Mouse (Mus musculus): ENCODE measurements around the gene Tas2r110. TPM values are rescaled to one million over a fixed set of nuclear protein-coding genes. Genes with fewer than 3 reads are reported as not detected.

Tas2r110 gene
- polyA plus RNA-seq (2012; rRNA removed), result not detected in 2 replicates

- H3K4me3 ChIP-seq (ENCODE audit: insufficient read depth, low read length), result no peak within 1 kb of the TSS
- TF ChIP-seq CTCF (IDR thresholded peaks at IDR 0.05; ENCODE audit: extremely low read depth, insufficient read depth, low read length) (no peak), POLR2A (IDR thresholded peaks at IDR 0.05; ENCODE audit: extremely low read depth, insufficient read depth, low read length) (no peak)
- H3K4me1 ChIP-seq (ENCODE audit: control insufficient read depth, insufficient read depth, low read length), result no peaks in the 10 kb centered on the region
- H3K27ac ChIP-seq (ENCODE audit: insufficient read depth, low read length), result no peak within 1 kb of the TSS
Measured at GRCm38 (mm10) chr6:132867708-132868107, at the start of gene Tas2r110. Tas2r110 (plus strand) TSS chr6:132868008.

GRCm38 (mm10) chr6:132846842-132847241 is 21.0 kb upstream of the Tas2r110 start, which contains the start of gene Tas2r123:
Tas2r123 (plus strand) TSS chr6:132847142.
- no peak for TF ChIP-seq POLR2A (IDR thresholded peaks at IDR 0.05; ENCODE audit: extremely low read depth, insufficient read depth, low read length)
- TF ChIP-seq CTCF (IDR thresholded peaks at IDR 0.05; ENCODE audit: extremely low read depth, insufficient read depth, low read length), result no peak
- Histone ChIP-seq H3K4me3 (ENCODE audit: insufficient read depth, low read length) (no peak within 1 kb of the TSS), H3K4me1 (ENCODE audit: control insufficient read depth, insufficient read depth, low read length) (no peaks in the 10 kb centered on the region), H3K27ac (ENCODE audit: insufficient read depth, low read length) (no peak within 1 kb of the TSS)

- no peak for TF ChIP-seq POLR2A (IDR thresholded peaks at IDR 0.05; ENCODE audit: extremely low read depth, insufficient read depth, low read length)
- no peak for TF ChIP-seq CTCF (IDR thresholded peaks at IDR 0.05; ENCODE audit: extremely low read depth, insufficient read depth, low read length)
- H3K4me3 ChIP-seq (ENCODE audit: insufficient read depth, low read length), result no peak within 1 kb of the TSS
- no peaks in the 10 kb centered on the region for H3K4me1 ChIP-seq (ENCODE audit: control insufficient read depth, insufficient read depth, low read length)
- no peak within 1 kb of the TSS for H3K27ac ChIP-seq (ENCODE audit: insufficient read depth, low read length)
Measured at GRCm38 (mm10) chr6:132855138-132855537, 12.7 kb upstream of the Tas2r110 start, which contains the start of gene Tas2r116. Tas2r116 (plus strand) TSS chr6:132855438.

GRCm38 (mm10) chr6:132892711-132893110 is 24.9 kb downstream of the Tas2r110 start, which contains the start of gene Tas2r113:
Tas2r113 (plus strand) TSS chr6:132893011.
- no peaks in the 10 kb centered on the region for H3K4me1 ChIP-seq (ENCODE audit: control insufficient read depth, insufficient read depth, low read length)
- TF ChIP-seq CTCF (IDR thresholded peaks at IDR 0.05; ENCODE audit: extremely low read depth, insufficient read depth, low read length) (no peak), POLR2A (IDR thresholded peaks at IDR 0.05; ENCODE audit: extremely low read depth, insufficient read depth, low read length) (no peak)
- H3K27ac ChIP-seq (ENCODE audit: insufficient read depth, low read length), result no peak within 1 kb of the TSS
- H3K4me3 ChIP-seq (ENCODE audit: insufficient read depth, low read length), result no peak within 1 kb of the TSS

- H3K4me1 ChIP-seq (ENCODE audit: control insufficient read depth, insufficient read depth, low read length), result no peaks in the 10 kb centered on the region
- TF ChIP-seq POLR2A (IDR thresholded peaks at IDR 0.05; ENCODE audit: extremely low read depth, insufficient read depth, low read length) (no peak), CTCF (IDR thresholded peaks at IDR 0.05; ENCODE audit: extremely low read depth, insufficient read depth, low read length) (no peak)
- no peak within 1 kb of the TSS for H3K4me3 ChIP-seq (ENCODE audit: insufficient read depth, low read length)
- no peak within 1 kb of the TSS for H3K27ac ChIP-seq (ENCODE audit: insufficient read depth, low read length)
Measured at GRCm38 (mm10) chr6:132909351-132909750, 41.5 kb downstream of the Tas2r110 start, which contains the start of gene Tas2r125. Tas2r125 (plus strand) TSS chr6:132909651.

Other genes starting within 250 kb of the Tas2r110 start
- not detected in 2 replicates for gene A630073D07Rik, start 216.5 kb upstream of the Tas2r110 start, polyA plus RNA-seq (2012; rRNA removed)
- not detected in 2 replicates for gene Tas2r120, start 211.1 kb upstream of the Tas2r110 start, polyA plus RNA-seq (2012; rRNA removed)
- gene Tas2r121, start 167.0 kb upstream of the Tas2r110 start, polyA plus RNA-seq (2012; rRNA removed), result not detected in 2 replicates
- not detected in 2 replicates for gene Tas2r122, start 156.1 kb upstream of the Tas2r110 start, polyA plus RNA-seq (2012; rRNA removed)
- not detected in 2 replicates for gene Tas2r115, start 130.0 kb upstream of the Tas2r110 start, polyA plus RNA-seq (2012; rRNA removed)
- not detected in 2 replicates for gene Tas2r124, start 113.3 kb upstream of the Tas2r110 start, polyA plus RNA-seq (2012; rRNA removed)
- gene Tas2r102, start 105.9 kb upstream of the Tas2r110 start, polyA plus RNA-seq (2012; rRNA removed), result not detected in 2 replicates
- gene Tas2r136, start 89.8 kb upstream of the Tas2r110 start, polyA plus RNA-seq (2012; rRNA removed), result not detected in 2 replicates
- gene Tas2r117, start 65.2 kb upstream of the Tas2r110 start, polyA plus RNA-seq (2012; rRNA removed), result not detected in 2 replicates
- not detected in 2 replicates for gene Tas2r123, start 20.9 kb upstream of the Tas2r110 start, polyA plus RNA-seq (2012; rRNA removed)
- gene Tas2r116, start 12.6 kb upstream of the Tas2r110 start, polyA plus RNA-seq (2012; rRNA removed), result not detected in 2 replicates
- not detected in 2 replicates for gene Tas2r113, start 25.0 kb downstream of the Tas2r110 start, polyA plus RNA-seq (2012; rRNA removed)
- not detected in 2 replicates for gene Tas2r125, start 41.6 kb downstream of the Tas2r110 start, polyA plus RNA-seq (2012; rRNA removed)
- not detected in 2 replicates for gene Tas2r129, start 83.1 kb downstream of the Tas2r110 start, polyA plus RNA-seq (2012; rRNA removed)
- gene Tas2r131, start 89.9 kb downstream of the Tas2r110 start, polyA plus RNA-seq (2012; rRNA removed), result not detected in 2 replicates
- gene Tas2r109, start 113.0 kb downstream of the Tas2r110 start, polyA plus RNA-seq (2012; rRNA removed), result not detected in 2 replicates
- not detected in 2 replicates for gene Tas2r103, start 169.1 kb downstream of the Tas2r110 start, polyA plus RNA-seq (2012; rRNA removed)
- gene Tas2r140, start 187.8 kb downstream of the Tas2r110 start, polyA plus RNA-seq (2012; rRNA removed), result not detected in 2 replicates
- 69.9 and 71.0 TPM in 2 replicates for gene Smim10l1, start 236.9 kb downstream of the Tas2r110 start, polyA plus RNA-seq (2012; rRNA removed)